Mouse (Mus musculus) megakaryocyte, embryonic 14.5 days (primary cell): ENCODE measurements at regions not wholly inside any gene's neighbourhood (a gene's known extent, or its start where the extent isn't known, plus 50 kb on each side); places are given as distances from the start of the nearest gene placed in this dataset.

Source experiments
- FLI1 ChIP-seq: IDR thresholded peaks from 2 replicates; pipeline ENCODE4 v1.6.1; 2012; ENCODE audit warnings: low read length, inconsistent platforms, mixed read lengths
- GATA1 ChIP-seq: IDR thresholded peaks from 3 replicates; pipeline ENCODE4 v1.6.1; 2012; ENCODE audit warnings: mixed read lengths, low read length, inconsistent platforms, borderline replicate concordance

DNA sequence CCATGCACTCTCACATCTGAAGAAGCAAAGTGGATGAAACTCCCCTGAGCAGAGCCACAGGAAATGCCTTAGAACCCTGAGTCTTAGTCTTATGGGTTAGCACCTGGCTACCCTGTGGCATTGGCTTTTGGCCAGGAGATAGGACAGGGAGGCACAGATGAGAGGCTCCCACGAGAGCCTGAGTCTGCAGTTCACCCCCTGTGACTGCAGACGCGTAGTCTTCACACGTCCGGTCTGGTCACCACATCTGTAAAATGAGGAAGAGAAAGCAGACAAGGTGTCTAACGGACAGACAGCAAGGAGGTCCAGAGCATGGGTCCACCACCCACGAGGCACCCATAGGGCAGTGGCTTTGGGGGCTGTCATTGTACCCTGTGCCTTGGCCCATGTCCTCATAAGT lies 203.2 kb upstream of the Tle3 start:
- TF ChIP-seq GATA1 = no peak
- no peak for TF ChIP-seq FLI1
